Mouse (Mus musculus) gastrocnemius, postnatal 4 days (tissue): ENCODE results near the gene Cpxm1. TPM values are rescaled to one million over a fixed set of nuclear protein-coding genes. Genes with fewer than 3 reads are reported as not detected.
"Not testable (repeated sequence)": the region's sequence is repeated elsewhere in the genome, so short reads cannot be mapped to it uniquely, and the experiment has no call there.

Experiments
- DNase-seq, 2 experiments: peaks; one replicate each; pipeline ENCODE4 v3.0.0; 2021 to 2022; ENCODE audit warnings: low spot score in 2 of 2, mixed read lengths in 2 of 2
- total RNA-seq, 2 experiments: library from RNA; stranded (reverse); gene quantifications; 2 replicates each; pipeline ENCODE4 v1.2.3; 2021

Cpxm1 gene
- total RNA-seq, 2 experiments from 2014 or later = 19.7 to 19.9 TPM

- DNase-seq = no peak
Observed at GRCm38 (mm10) chr2:130404939-130405338, 7.6 kb upstream of the Cpxm1 start, which contains the start of the genes Gm28372 and 1700020A23Rik. Gene Gm28372 (plus strand): TSS chr2:130405239. Gene 1700020A23Rik (plus strand): TSS chr2:130405259.

- no peak for DNase-seq
Observed at GRCm38 (mm10) chr2:130401891-130402290, 4.5 kb upstream of the Cpxm1 start.

- DNase-seq = no peak
Observed at GRCm38 (mm10) chr2:130400046-130400445, 2.7 kb upstream of the Cpxm1 start.

GRCm38 (mm10) chr2:130398091-130398490 lies 717 bp upstream of the Cpxm1 start:
- no peak for DNase-seq

- DNase-seq = no peak
Observed at GRCm38 (mm10) chr2:130395696-130396095, 1.7 kb downstream of the Cpxm1 start.

- DNase-seq = no peak
Observed at GRCm38 (mm10) chr2:130392836-130393235, 4.5 kb downstream of the Cpxm1 start.

- DNase-seq = no peak
Observed at GRCm38 (mm10) chr2:130390993-130391625, 6.3 kb downstream of the Cpxm1 start.

GRCm38 (mm10) chr2:130388796-130389195 lies 8.6 kb downstream of the Cpxm1 start:
- no peak for DNase-seq

- DNase-seq = no peak
Observed at GRCm38 (mm10) chr2:130386212-130386611, 11.2 kb downstream of the Cpxm1 start.

- no peak for DNase-seq
Observed at GRCm38 (mm10) chr2:130383895-130384294, 13.5 kb downstream of the Cpxm1 start.

GRCm38 (mm10) chr2:130383205-130383604 lies 14.2 kb downstream of the Cpxm1 start:
- no peak for DNase-seq

GRCm38 (mm10) chr2:130374951-130375350 lies 22.4 kb downstream of the Cpxm1 start:
- DNase-seq = no peak

GRCm38 (mm10) chr2:130373026-130373425 lies 24.3 kb downstream of the Cpxm1 start:
- not testable (repeated sequence) for DNase-seq

- DNase-seq = no peak
Observed at GRCm38 (mm10) chr2:130367386-130367785, 30.0 kb downstream of the Cpxm1 start.

GRCm38 (mm10) chr2:130365211-130366094 lies 31.9 kb downstream of the Cpxm1 start:
- DNase-seq = no peak

GRCm38 (mm10) chr2:130362511-130363026 lies 34.8 kb downstream of the Cpxm1 start:
- peak in 1 of 2 experiments; percentile 47 for DNase-seq

GRCm38 (mm10) chr2:130358852-130359251 lies 38.5 kb downstream of the Cpxm1 start:
- DNase-seq = no peak

GRCm38 (mm10) chr2:130357551-130357950 lies 39.8 kb downstream of the Cpxm1 start:
- no peak for DNase-seq

- no peak for DNase-seq
Observed at GRCm38 (mm10) chr2:130353889-130354288, 43.5 kb downstream of the Cpxm1 start.

GRCm38 (mm10) chr2:130353411-130353810 lies 44.0 kb downstream of the Cpxm1 start:
- DNase-seq = no peak

GRCm38 (mm10) chr2:130351758-130352339 lies 45.5 kb downstream of the Cpxm1 start:
- DNase-seq = no peak

GRCm38 (mm10) chr2:130350376-130350775 lies 47.0 kb downstream of the Cpxm1 start:
- DNase-seq = no peak
